Mouse (Mus musculus): Measurements from ENCODE around the gene Atoh8.

DNA sequence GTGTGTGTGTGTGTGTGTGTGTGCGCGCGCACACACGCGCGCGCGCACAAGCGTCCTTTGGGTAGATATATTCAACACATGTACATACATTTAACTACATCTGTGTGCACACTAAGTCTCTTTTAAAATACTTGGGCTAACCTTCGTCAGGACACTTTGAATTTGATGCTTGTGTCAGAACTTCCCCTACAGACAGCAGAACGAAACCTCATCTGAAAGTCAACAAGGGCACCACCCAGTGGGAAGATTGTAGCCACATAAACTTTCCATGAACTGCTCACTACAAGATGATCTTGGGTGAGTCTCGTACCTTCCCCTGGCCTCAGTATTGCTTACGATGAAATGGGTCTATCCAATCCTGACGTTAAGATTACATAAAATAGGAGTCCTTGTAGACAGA, 3.0 kb downstream of the Atoh8 start:
- TF ChIP-seq POLR2A (IDR thresholded peaks at IDR 0.05; ENCODE audit: low read depth, low read length) (no peak), CTCF (IDR thresholded peaks at IDR 0.05; ENCODE audit: extremely low read depth, insufficient read length, insufficient replicate concordance, low read depth, low read length) (no peak)
